9 mouse cellular contexts compared by ENCODE assay signal in genomic region chr2:73486120-73486601, GRCm38 (mm10). TPM values are rescaled to one million over a fixed set of nuclear protein-coding genes. Genes with fewer than 3 reads are reported as not detected.
A peak's percentile ranks its signal among the peaks of the same experiment; 100 is the strongest.
DNase-seq lines count a peak whose midpoint lies in the region; ATAC-seq lines count a peak whose summit lies in the region.
"Had no signal": no experiment of that assay in that cellular context is flagged by ENCODE, and none has a peak within 500 bp of the region (broad histone marks: within the 10 kb centered on the region; RNA-seq: fewer than 3 reads in every experiment).

No protein-coding gene starts in this region.

- no peaks in the 10 kb centered on the region for H3K36me3 ChIP-seq in kidney, embryonic 15.5 days
- no peaks in the 10 kb centered on the region for H3K36me3 ChIP-seq in heart, embryonic 14.5 days (ENCODE audit: control insufficient read depth, insufficient read depth, low read length)
- H3K36me3 ChIP-seq in lung, embryonic 15.5 days, result no peaks in the 10 kb centered on the region

- no peak overlapping the region for H3K4me2 ChIP-seq in kidney, embryonic 15.5 days
- peak overlapping the region; percentile 40 for H3K4me2 ChIP-seq in heart, embryonic 14.5 days (ENCODE audit: low read length)
- peak overlapping the region; percentile 52 for H3K4me2 ChIP-seq in lung, embryonic 15.5 days

- no peaks in the 10 kb centered on the region for H3K9me3 ChIP-seq in kidney, embryonic 15.5 days (replicated peaks)
- no peaks in the 10 kb centered on the region for H3K9me3 ChIP-seq in heart, embryonic 14.5 days (ENCODE audit: control insufficient read depth, low read length)
- H3K9me3 ChIP-seq in lung, embryonic 15.5 days, result no peaks in the 10 kb centered on the region

- 0 out of 2 replicates have a peak overlapping the region, but pooled peaks have one; percentile 4 for H3K4me3 ChIP-seq in kidney, embryonic 15.5 days (replicated peaks)
- peak overlapping the region in 1 of 2 experiments; percentile 1; a peak in 1 of 4 replicates for H3K4me3 ChIP-seq in heart, embryonic 14.5 days (ENCODE audit: control insufficient read depth in 1 of 2, insufficient read depth in 1 of 2, low read depth in 1 of 2, low read length in 2 of 2)
- H3K4me3 ChIP-seq in lung, embryonic 15.5 days, result no peak overlapping the region
- H3K4me3 ChIP-seq: myocyte had no signal

- no peak for ATAC-seq in kidney, embryonic 15.5 days (replicated peaks; ENCODE audit: low FRiP score)
- ATAC-seq in heart, embryonic 14.5 days (ENCODE audit: insufficient number of reproducible peaks, insufficient read depth, low FRiP score, low read depth), result no peak
- no peak for ATAC-seq in lung, embryonic 15.5 days (ENCODE audit: borderline replicate concordance, extremely low read depth, low FRiP score, low TSS enrichment)

- no peak for DNase-seq in kidney, adult 11 months
- DNase-seq in thymus, adult 18-20 months, result peak; percentile 48 to 73
- no peak for DNase-seq in left cerebral cortex, adult 11 months (ENCODE audit: low spot score)
- no peak for DNase-seq in ovary, postnatal 36 days (ENCODE audit: low spot score)
- no peak for DNase-seq in adrenal gland, postnatal 25 days

- H3K27me3 ChIP-seq in kidney, embryonic 15.5 days, result no peaks in the 10 kb centered on the region
- no peaks in the 10 kb centered on the region for H3K27me3 ChIP-seq in heart, embryonic 14.5 days (ENCODE audit: control insufficient read depth, insufficient read depth, low read length)
- no peaks in the 10 kb centered on the region for H3K27me3 ChIP-seq in lung, embryonic 15.5 days

- WGBS in kidney, embryonic 15.5 days, result 80% methylated on average over 8 of the region's 8 CpGs
- 66% methylated on average over 8 of the region's 8 CpGs for WGBS in heart, embryonic 14.5 days
- 54% methylated on average over 8 of the region's 8 CpGs for WGBS in lung, embryonic 15.5 days

- H3K4me1 ChIP-seq in kidney, embryonic 15.5 days, result peaks cover 40% of the 10 kb centered on the region
- peaks cover 8 to 22% of the 10 kb centered on the region in 2 experiments; a peak in 2 of 4 replicates for H3K4me1 ChIP-seq in heart, embryonic 14.5 days (ENCODE audit: control insufficient read depth in 2 of 2, insufficient read depth in 2 of 2, low read length in 2 of 2)
- H3K4me1 ChIP-seq in lung, embryonic 15.5 days, result peaks cover 43% of the 10 kb centered on the region

- H3K9ac ChIP-seq in kidney, embryonic 15.5 days, result no peak overlapping the region
- no peak overlapping the region for H3K9ac ChIP-seq in heart, embryonic 14.5 days (ENCODE audit: low read length)
- H3K9ac ChIP-seq in lung, embryonic 15.5 days, result no peak overlapping the region

- H3K27ac ChIP-seq in kidney, embryonic 15.5 days, result peak overlapping the region; percentile 75; the same call in 1 of the 2 replicates
- H3K27ac ChIP-seq in heart, embryonic 14.5 days (replicated peaks in 1 of 2; ENCODE audit: control insufficient read depth in 1 of 2, insufficient read depth in 1 of 2, low read depth in 2 of 2, low read length in 2 of 2), result peak overlapping the region; percentile 14 to 66; a peak in 2 of 4 replicates
- H3K27ac ChIP-seq in lung, embryonic 15.5 days, result peak overlapping the region; percentile 85

RNA-seq across cellular contexts. Expression of gene Wipf1, which starts 43.4 kb away (rescaled TPM):
- 8.7 and 9.7 TPM in 2 replicates for polyA plus RNA-seq in kidney, embryonic 15.5 days (2015; fragmentation: Nextera tagmentation; extraction: Ambion mirVana)
- 7.0 and 7.6 TPM in 2 replicates for polyA plus RNA-seq in heart, embryonic 14.5 days (2014; fragmentation: Nextera tagmentation; extraction: Ambion mirVana)
- 8.3 and 10.2 TPM in 2 replicates for polyA plus RNA-seq in lung, embryonic 15.5 days (2015; fragmentation: Nextera tagmentation; extraction: Ambion mirVana)
- 14.9 and 17.0 TPM in 2 replicates for total RNA-seq in adrenal gland, postnatal 25 days (2021)

Comparison
In these comparisons a context has a peak if more than half of its experiments do, and no peak if none do; other contexts are left out.
1. DNase-seq: peak in thymus, adult 18-20 months (2 of 2); none in kidney, adult 11 months (single experiment), left cerebral cortex, adult 11 months (single experiment), ovary, postnatal 36 days (single experiment) and adrenal gland, postnatal 25 days (single experiment).
2. Peak in every context shown above with its lines, with median percentiles within 50 percentile points of each other: H3K27ac ChIP-seq.